Mouse (Mus musculus) urinary bladder, adult 2 months (tissue): ENCODE measurements around the gene Trmt1. TPM values are rescaled to one million over a fixed set of nuclear protein-coding genes. Genes with fewer than 3 reads are reported as not detected.
A peak's percentile ranks its signal among the peaks of the same experiment; 100 is the strongest.

Experiments
- DNase-seq: peaks from one replicate; pipeline ENCODE4 v3.0.0; 2022; ENCODE audit warnings: low spot score
- polyA plus RNA-seq: library from polyadenylated mRNA; depleted of rRNA; stranded (reverse); fragments of >200 nt; gene quantifications from 2 replicates; pipeline ENCODE4 v1.2.3, GENCODE M21; 2012

Gene Trmt1
- polyA plus RNA-seq, 1 experiment = 71.7 TPM

- DNase-seq = peak; percentile 76
These were observed 22.8 kb downstream of the Trmt1 start for GRCm38 (mm10) chr8:84708774-84709475.

GRCm38 (mm10) chr8:84709931-84710330, 23.8 kb downstream of the Trmt1 start:
- no peak for DNase-seq

GRCm38 (mm10) chr8:84711312-84711711, 25.2 kb downstream of the Trmt1 start:
- DNase-seq = no peak

- DNase-seq = no peak
These were observed 26.0 kb downstream of the Trmt1 start for GRCm38 (mm10) chr8:84711933-84712758.

- no peak for DNase-seq
These were observed 26.6 kb downstream of the Trmt1 start for GRCm38 (mm10) chr8:84712759-84713120.

- no peak for DNase-seq
These were observed 27.3 kb downstream of the Trmt1 start for GRCm38 (mm10) chr8:84713381-84713780.

GRCm38 (mm10) chr8:84714161-84714560, 28.1 kb downstream of the Trmt1 start:
- DNase-seq = no peak

GRCm38 (mm10) chr8:84715893-84716468, 29.9 kb downstream of the Trmt1 start:
- DNase-seq = no peak

- no peak for DNase-seq
These were observed 30.7 kb downstream of the Trmt1 start for GRCm38 (mm10) chr8:84716790-84717189.

- no peak for DNase-seq
These were observed 32.4 kb downstream of the Trmt1 start for GRCm38 (mm10) chr8:84718476-84718875.

GRCm38 (mm10) chr8:84718959-84719690, 33.0 kb downstream of the Trmt1 start:
- no peak for DNase-seq

- no peak for DNase-seq
These were observed 36.4 kb downstream of the Trmt1 start for GRCm38 (mm10) chr8:84722530-84722849.

GRCm38 (mm10) chr8:84722850-84723570, 36.9 kb downstream of the Trmt1 start, which contains the start of gene G430095P16Rik:
Gene G430095P16Rik (plus strand): TSS chr8:84723007.
- DNase-seq = no peak

GRCm38 (mm10) chr8:84723571-84723900, 37.4 kb downstream of the Trmt1 start:
- DNase-seq = no peak

GRCm38 (mm10) chr8:84724683-84725082, 38.6 kb downstream of the Trmt1 start:
- DNase-seq = no peak

- DNase-seq = no peak
These were observed 39.3 kb downstream of the Trmt1 start for GRCm38 (mm10) chr8:84725246-84725940.

GRCm38 (mm10) chr8:84725941-84726259, 39.8 kb downstream of the Trmt1 start:
- DNase-seq = no peak

- DNase-seq = no peak
These were observed 42.4 kb downstream of the Trmt1 start for GRCm38 (mm10) chr8:84728474-84728873.

- no peak for DNase-seq
These were observed 43.8 kb downstream of the Trmt1 start for GRCm38 (mm10) chr8:84729921-84730362.

- DNase-seq = no peak
These were observed 44.6 kb downstream of the Trmt1 start for GRCm38 (mm10) chr8:84730541-84731370.
